Mouse (Mus musculus): ENCODE measurements around the gene Mtx3.

The Mtx3 gene

DNA sequence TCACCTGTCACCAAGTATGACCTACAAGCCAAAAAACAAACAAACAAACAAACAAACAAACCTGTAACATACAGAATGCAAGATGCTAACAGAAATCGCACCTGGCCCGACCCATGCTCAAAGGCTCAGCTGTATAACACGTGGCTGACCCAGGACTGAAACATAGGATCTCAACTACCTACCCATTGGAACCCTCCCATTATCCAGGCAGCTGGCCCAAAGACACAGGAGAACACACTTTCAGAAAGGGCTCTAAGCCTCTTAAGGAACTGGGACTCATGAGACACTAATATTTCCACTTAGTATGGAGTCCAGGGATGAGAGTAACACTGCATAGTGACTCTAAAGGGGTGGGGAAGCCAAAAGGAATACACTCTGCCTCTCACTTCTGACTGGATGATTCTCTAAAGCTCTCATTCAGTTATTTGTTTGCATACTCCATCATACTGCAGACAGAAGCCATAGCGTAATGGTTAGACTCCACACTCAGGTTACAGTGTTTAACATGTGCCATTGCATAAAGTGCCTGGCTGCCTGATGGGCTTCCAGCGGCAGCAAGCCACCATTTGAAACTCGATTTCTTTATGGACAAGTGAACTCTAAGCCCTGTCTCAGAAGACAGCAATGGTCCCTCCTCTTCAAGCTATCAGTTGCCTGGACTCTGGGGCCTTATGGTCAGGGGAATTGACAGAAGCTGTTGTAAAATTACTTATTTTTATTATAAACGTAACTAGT lies 38.6 kb downstream of the Mtx3 start:
- ATAC-seq (ENCODE audit: low TSS enrichment) = no peak

DNA sequence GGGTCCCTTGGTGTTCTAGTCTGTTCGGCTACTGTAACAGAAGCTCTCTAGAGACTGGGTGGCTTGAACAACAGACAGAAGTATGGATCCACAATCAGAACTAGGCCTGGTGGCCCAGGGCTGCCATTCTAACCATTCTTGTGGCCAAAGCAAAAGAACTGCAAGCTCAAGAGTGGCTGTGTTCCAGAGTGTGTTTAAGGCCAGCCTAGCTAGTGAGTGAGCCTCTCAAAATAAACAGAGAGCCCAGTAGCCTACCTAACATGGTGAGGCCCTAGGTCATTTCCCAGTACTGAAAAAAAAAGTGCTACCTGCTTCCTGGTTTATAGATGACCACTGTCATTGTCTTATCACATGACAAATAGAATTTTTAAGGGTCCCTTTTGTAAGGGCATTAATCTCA lies 39.6 kb downstream of the Mtx3 start:
- no peak for ATAC-seq (ENCODE audit: low TSS enrichment)

DNA sequence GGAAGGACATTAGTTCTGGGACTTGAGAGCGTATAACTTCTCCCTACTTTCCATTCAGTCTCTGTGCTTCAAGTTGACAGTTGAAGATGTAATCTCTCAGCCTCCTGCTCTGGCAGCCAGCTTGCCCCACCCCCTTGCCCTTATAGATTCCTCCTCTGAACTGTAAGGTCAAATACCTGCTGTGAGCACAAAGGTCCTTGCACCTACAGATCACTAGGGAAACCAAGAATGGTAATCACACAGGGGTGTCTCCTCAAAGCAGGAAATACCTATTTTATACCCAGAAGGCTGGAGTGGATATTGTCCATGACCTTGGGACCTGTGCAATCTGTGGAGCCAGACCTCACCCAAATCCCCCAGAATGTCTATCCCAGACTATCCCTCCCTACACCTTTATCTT lies 40.4 kb downstream of the Mtx3 start:
- no peak for ATAC-seq (ENCODE audit: low TSS enrichment)

DNA sequence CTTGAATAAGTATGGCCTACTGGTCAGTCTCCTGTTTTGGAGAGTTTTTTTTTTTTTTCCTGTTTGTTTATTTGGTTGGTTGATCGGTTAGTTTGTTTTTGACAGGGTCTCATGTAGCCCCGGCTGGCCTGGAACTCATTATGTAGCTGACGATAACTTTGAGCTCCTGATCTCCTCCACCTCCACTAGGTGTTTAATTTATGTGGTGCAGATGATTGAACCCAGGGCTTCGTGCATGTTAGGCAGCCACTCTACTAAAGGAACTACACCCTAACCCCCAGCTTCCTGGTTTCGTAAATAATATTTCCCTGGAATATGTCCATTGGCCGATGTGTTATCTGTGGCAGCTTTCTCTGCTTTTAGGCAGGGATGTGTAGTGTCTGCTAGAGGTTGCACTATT lies 54.5 kb downstream of the Mtx3 start:
- no peak for ATAC-seq (ENCODE audit: low TSS enrichment)

DNA sequence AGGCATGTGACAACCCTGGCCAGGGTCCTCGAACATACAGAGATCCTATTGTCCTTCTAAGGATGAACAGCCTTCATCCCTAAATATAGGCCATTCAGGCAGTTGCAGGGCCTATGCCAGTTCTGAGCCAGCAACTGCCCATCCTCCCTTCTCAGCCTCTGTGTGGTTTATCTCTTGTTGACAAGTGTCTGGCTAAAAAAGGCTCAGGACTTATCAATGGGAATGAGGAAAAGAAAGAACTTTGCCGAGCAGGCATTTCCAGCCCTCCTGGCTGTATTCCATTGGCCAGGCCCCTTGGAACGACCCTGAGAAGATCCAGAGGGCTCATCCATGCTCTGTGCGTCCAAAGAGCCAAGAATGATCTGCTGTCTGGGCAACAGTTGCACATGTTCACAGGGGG lies 58.7 kb downstream of the Mtx3 start:
- ATAC-seq (ENCODE audit: low TSS enrichment) = peak; percentile 44; the same call in 1 of the 2 replicates

DNA sequence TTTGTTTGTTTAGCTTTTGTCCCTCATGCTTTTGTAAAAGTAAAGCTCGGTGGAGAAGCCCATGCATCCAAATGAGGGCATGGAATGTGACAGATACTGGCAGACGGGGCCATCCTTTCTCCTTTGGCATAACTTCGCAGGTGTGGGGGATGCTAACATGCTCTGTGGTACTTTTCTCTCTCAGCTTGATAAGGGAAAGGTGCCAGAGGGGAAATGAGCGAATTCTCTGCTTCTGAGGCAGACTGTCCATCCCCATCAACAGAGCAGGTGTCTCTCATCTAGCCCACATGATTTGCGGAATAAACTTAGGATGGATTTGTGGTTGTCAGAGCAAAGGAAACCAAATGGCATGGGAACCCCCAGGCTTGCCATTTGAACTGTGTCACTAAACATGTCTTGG lies 61.4 kb downstream of the Mtx3 start:
- no peak for ATAC-seq (ENCODE audit: low TSS enrichment)

DNA sequence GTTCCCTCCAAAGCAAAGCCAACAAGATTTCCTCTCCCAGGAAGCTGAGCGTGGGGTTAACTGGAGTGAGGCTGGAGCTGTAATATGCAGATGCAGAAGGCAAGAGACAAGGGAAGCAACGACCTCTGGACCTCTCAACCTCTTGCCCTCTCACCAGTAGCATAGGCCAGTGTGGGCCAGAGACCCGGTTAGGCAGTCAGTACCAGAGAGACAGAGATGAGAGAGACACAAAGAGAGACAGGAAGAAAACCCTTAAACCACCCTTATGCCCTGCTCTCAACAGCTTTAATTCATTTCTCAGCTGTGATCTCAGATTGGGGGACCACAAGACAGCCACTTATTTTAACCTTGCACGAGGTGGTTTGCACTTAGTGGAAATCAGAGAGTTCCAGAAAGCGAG lies 62.8 kb downstream of the Mtx3 start:
- no peak for ATAC-seq (ENCODE audit: low TSS enrichment)
